Mouse (Mus musculus) right cerebral cortex, postnatal 36 days (tissue): ENCODE data around the gene Mrps34.
A peak's percentile ranks its signal among the peaks of the same experiment; 100 is the strongest.
"Not testable (repeated sequence)": the region's sequence is repeated elsewhere in the genome, so short reads cannot be mapped to it uniquely, and the experiment has no call there.

Source experiments
- DNase-seq, 2 experiments: peaks; one replicate each; pipeline ENCODE4 v3.0.0; 2022; ENCODE audit warnings: low spot score in 2 of 2, mixed read lengths in 1 of 2

Gene Mrps34

GRCm38 (mm10) chr17:24899153-24899552, 4.2 kb downstream of the Mrps34 start:
- no peak for DNase-seq

GRCm38 (mm10) chr17:24900014-24900413, 5.1 kb downstream of the Mrps34 start:
- DNase-seq, result no peak

DNA sequence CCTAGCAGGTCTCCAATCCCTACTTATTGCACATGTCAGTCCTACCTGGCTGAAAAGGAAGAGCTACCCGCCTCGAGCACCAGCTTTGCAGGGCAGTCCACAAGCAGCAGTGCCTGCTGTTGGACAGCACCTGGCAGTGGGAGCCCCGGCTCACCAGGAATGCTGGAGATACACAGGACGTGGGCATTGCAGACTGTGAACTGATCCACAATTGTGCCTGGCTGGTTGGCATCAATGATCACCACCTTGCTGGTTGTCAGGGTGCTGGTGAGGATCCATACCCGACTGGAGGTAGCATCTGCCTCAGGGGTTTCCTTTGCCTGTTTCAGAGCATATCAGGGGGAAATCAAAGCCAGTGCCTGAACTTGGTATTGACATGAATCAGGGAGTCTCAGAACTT, 7.2 kb downstream of the Mrps34 start:
- DNase-seq, result no peak

DNA sequence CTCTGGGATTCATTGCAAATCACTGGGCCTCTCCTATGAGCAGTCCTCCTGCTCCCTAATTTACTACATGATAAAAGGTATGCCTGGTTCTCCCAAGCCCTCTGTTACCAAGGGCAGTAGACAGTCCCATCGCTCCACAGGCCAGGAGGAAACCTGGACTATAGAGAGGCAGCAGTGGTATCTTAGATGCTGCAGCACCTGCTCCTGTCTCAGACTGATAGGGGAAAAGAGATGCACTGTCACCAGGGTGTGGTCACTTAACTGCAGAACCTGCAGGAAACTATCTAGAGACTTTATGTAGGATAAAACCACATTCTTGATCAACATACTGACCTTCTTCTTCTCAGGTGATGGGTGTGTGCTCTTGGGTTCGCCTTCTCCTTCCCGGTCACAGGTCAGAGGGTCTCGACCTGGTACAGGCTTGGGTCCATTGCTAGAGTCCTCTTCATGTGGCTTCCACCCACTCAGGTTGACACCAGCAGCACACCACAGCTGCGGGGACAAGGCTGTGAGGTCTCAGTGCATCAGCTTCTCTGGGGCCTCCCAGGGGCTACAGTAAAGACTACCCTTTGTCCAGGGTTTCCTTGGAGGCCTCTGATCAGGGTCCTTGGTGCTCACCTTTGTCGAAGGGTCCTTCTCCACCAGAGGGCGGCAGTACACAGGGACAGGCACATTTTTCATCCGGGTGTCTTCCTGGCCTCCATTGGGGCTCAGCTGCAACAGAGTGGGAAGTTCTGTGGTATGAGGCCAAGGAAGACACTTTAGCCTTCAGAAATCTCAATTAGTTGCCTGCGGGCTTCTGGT, 8.0 kb downstream of the Mrps34 start:
- no peak for DNase-seq

DNA sequence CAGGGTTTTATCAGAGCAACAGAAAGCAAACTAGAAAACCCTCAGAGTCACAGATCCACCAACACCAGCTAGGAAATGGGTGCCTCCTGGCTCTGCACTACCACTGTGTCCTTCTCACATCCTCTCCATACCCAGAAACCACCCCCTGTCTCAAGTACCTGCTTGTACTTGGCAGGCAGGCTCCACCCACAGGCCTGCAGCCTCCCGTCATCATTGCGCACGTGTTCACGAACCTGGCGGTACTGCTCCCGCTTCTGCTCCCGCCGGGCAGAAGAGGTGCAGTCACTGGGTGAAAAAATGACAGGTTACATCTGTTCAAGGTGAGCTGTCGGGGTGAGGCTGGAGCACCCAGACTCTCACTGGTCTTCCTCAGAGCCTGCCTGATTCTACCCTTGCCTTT, 8.9 kb downstream of the Mrps34 start:
- no peak for DNase-seq

DNA sequence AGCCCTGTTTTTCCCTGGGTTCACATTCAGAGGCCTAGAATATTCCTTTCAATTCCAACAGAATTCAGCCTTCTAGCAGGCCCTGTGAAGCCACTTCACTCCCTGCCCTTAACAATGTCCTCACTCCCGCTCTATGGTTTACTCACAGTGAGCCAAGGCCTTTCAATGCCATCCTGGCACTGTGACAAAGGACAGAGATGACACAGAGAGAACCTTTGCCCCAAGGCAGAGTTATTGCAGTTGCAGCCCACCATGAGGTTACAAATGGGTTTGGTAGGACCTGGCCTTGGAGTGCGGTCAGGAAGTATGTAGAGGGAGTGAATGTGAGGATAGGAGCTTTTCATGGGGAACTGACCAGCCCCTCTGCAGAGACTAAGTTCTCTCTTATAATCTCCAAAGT, 12.7 kb downstream of the Mrps34 start:
- DNase-seq, result no peak

DNA sequence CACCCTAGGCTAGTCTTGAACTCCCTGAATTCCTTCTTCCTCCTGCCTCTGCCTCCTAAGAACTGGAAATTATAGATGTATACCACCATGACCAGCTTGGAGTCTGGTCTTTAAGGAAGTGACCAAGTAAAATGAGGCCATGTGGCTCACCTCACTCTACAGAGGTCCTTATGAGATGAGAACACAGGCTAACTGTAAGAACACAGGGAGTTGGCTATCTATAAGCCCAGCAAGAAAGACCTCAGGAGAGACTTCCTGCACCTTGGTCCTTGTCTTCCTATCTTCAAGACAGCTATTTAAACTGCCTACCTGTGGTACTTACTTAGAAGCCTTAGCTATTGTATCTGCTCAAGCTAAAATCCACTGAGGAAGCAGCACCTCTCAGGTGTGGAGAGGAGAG, 19.1 kb downstream of the Mrps34 start:
- no peak for DNase-seq

GRCm38 (mm10) chr17:24923246-24923645, 28.3 kb downstream of the Mrps34 start:
- no peak for DNase-seq

- DNase-seq, result no peak
These were observed 34.6 kb downstream of the Mrps34 start for GRCm38 (mm10) chr17:24929506-24929905.

GRCm38 (mm10) chr17:24932431-24932830, 37.5 kb downstream of the Mrps34 start:
- no peak for DNase-seq

- DNase-seq, result no peak
These were observed 38.2 kb downstream of the Mrps34 start for GRCm38 (mm10) chr17:24933163-24933562.

GRCm38 (mm10) chr17:24934926-24935325, 40.0 kb downstream of the Mrps34 start:
- no peak for DNase-seq

GRCm38 (mm10) chr17:24935666-24936065, 40.8 kb downstream of the Mrps34 start:
- no peak for DNase-seq

DNA sequence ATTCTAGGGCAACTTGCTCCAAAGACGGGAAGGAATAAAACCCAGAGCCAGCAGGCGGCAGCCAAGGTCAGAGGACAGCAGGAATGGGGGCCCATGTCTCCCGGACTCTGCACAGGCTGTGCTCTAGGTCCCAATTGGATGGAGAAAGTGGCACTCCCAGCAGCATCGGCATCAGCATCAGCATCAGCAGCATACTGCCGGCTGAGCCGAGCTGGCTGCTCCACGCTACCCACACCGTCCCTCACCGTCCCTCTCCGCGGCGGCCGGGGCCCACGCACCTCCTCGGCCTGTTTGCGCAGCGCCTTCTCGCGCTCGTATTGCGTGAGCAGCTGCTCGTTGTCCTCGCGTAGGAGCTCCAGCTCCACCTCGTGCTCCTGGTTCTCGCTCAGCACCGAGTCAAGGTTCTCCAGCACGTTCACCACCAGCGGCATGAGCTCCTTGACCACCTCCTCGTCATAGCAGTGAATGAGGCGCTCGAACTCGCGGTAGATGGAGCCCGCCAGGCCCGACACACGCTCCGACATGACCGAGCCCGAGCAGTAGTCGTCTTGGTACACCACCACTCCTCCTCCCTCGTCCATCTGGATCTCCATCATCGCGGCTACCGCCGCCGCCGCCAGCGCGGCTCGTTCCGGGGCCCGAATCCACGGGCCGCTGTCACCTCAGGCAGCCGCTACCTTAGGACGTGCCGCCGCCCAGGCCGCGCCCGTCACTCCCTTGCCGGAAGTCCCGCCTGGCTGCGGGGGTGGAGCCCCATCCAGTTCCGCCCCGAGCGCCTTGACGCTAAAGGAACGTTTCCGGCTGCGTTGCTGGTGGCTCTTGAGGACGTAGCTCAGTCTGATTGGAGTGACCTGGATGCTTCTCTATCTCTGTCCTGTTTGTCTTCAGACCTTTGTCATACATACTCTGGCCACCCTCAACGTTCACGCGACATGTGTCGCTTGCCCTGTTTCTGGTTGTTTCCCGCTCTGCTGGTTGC, 41.6 kb downstream of the Mrps34 start, which contains the start of gene Mapk8ip3:
Mapk8ip3 (minus strand) TSS at position 719 of the 979 bp plus-strand sequence.
- peak; percentile 95 to 96 for DNase-seq

- DNase-seq, result no peak
These were observed 42.4 kb downstream of the Mrps34 start for GRCm38 (mm10) chr17:24937266-24937665.

DNA sequence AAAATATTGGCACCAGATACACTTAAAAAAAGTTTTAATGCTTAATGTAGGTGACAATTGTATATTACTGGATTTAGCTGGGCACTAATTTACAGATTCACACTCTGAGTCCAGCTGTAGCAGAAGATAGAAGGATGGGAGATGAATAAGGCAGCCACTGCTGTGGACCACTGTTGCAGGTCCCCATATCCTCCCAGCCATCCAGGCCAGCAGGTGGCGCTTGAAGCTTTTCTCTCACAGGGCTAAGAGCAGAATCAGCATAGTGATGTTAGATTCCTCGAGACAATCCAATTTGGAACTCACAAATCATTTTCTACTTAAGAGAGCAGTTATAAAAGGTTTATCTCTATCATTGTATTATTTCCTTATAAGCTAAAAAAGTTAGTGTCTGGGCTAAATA, 47.5 kb downstream of the Mrps34 start:
- DNase-seq, result peak in 1 of 2 experiments; percentile 33

- DNase-seq, result peak; percentile 52 to 83
These were observed 48.1 kb downstream of the Mrps34 start for GRCm38 (mm10) chr17:24943036-24943435.

- DNase-seq, result not testable (repeated sequence)
These were observed 48.7 kb downstream of the Mrps34 start for GRCm38 (mm10) chr17:24943589-24943988.
